Mouse (Mus musculus) cerebellum, postnatal 4 days (tissue): ENCODE results near the gene Gm21788.
"Not testable (repeated sequence)": the region's sequence is repeated elsewhere in the genome, so short reads cannot be mapped to it uniquely, and the experiment has no call there.

Experiments used
- DNase-seq, 2 experiments: peaks; one replicate each; pipeline ENCODE4 v3.0.0; 2022; ENCODE audit warnings: low spot score in 2 of 2, mixed read lengths in 1 of 2

Gm21788 gene

GRCm38 (mm10) chrY:7404710-7405109, at the start of gene Gm21788:
TSS of gene Gm21788 (plus strand) at chrY:7405010.
- DNase-seq: not testable (repeated sequence)
